Mouse (Mus musculus): ENCODE results near the gene Ccng1. TPM values are rescaled to one million over a fixed set of nuclear protein-coding genes. Genes with fewer than 3 reads are reported as not detected.

Gene Ccng1
- polyA plus RNA-seq (2015; fragmentation: Nextera tagmentation; extraction: Ambion mirVana), result 42.3 and 42.4 TPM in 2 replicates

DNA sequence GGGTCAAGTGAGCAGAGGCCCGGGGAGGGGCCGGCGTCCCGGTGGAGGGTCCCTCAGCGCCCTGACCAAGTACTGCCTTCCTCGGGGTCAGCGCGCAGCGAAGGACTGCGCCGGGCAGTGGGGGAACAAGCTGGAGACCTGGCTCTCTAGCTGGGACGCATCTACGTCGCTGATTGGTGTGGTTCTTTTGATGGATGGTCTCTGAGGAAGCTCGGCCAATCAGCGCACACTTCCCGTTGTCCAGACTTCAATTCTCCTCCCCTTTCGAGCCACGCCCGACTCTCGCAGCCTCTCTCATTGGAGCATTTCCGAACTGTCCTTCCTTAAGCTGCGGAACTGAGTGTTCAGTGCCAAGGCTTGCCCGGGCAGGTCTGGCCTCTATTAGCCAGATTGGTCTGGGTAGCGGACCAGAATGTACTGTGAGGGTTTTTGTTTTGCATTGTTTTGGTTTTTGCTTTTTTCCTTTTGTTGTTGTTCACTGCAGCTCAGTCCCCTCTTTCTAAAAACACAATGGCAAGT is at the start of gene Ccng1:
Ccng1 (minus strand) TSS at position 203 of the 519 bp plus-strand sequence.
- Histone ChIP-seq H3K9me3 (ENCODE audit: control insufficient read depth, low read length) (no peaks in the 10 kb centered on the region), H3K4me2 (ENCODE audit: low read depth, low read length) (peak within 1 kb of the TSS; percentile 63), H3K27me3 (ENCODE audit: control insufficient read depth, insufficient read depth, low read depth, low read length) (no peaks in the 10 kb centered on the region), H3K4me1 (replicated peaks; ENCODE audit: control insufficient read depth, insufficient read depth, low read length) (peaks cover 7% of the 10 kb centered on the region), H3K27ac (ENCODE audit: low read length) (peak within 1 kb of the TSS; percentile 38; the same call in 1 of the 2 replicates), H3K9ac (ENCODE audit: low read length) (peak within 1 kb of the TSS; percentile 91), H3K4me3 (ENCODE audit: low read length) (peak within 1 kb of the TSS; percentile 75), H3K36me3 (ENCODE audit: control insufficient read depth, insufficient read depth, low read length) (peaks cover 2% of the 10 kb centered on the region; the same call in 1 of the 2 replicates)
- peak; percentile 100 for ATAC-seq (ENCODE audit: low read depth)
- WGBS, result under 1% methylated on average over 25 of the region's 25 CpGs

DNA sequence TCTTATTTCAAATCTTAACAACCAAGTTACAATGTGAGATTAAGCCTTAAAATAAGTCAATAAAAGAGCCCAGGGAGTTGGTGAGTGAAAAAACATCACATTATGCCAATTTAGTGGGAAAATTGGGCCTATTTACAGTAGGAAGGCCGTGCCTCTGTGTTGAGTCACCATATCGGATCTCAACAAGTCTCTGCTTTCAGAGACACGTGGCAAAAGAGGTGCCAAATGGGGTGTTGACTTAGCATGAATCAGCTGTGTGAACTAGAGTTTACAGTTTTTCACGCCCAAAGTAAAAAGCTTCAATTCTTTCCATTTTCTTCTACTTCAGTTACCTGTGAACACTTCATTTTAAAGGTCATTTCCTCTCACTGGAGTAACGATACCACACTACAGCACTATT is 35.2 kb upstream of the Ccng1 start:
- no peak overlapping the region for H3K27ac ChIP-seq (ENCODE audit: low read length)
- H3K4me2 ChIP-seq (ENCODE audit: low read depth, low read length), result no peak overlapping the region
- no peak overlapping the region for H3K9ac ChIP-seq (ENCODE audit: low read length)
- no peaks in the 10 kb centered on the region for H3K9me3 ChIP-seq (ENCODE audit: control insufficient read depth, low read length)
- no peaks in the 10 kb centered on the region for H3K27me3 ChIP-seq (ENCODE audit: control insufficient read depth, insufficient read depth, low read depth, low read length)
- no peak for ATAC-seq (ENCODE audit: low read depth)
- H3K36me3 ChIP-seq (ENCODE audit: control insufficient read depth, insufficient read depth, low read length), result no peaks in the 10 kb centered on the region
- H3K4me3 ChIP-seq (ENCODE audit: low read length), result no peak overlapping the region
- H3K4me1 ChIP-seq (replicated peaks; ENCODE audit: control insufficient read depth, insufficient read depth, low read length), result no peaks in the 10 kb centered on the region
- WGBS, result 52% methylated on average over 5 of the region's 5 CpGs

DNA sequence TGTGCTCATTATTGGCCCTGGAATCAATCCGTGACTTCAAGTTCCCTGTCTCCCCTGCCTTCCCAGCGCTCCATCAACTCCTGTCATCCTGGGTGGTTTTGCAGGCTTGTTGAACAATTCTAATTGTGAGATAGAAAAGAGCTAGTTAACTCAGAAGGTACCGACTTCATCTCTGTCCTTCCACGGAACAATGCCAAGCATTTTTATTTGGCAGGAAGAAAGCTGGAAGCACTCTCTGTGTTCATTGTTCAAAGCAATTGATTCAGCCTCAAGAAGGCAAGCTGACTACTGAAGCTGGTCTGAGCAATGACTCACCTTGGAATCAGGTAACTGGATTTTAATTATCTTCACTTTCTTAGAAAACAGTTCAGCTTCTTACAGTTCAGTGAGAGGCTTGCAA is 34.6 kb upstream of the Ccng1 start:
- H3K27ac ChIP-seq (ENCODE audit: low read length), result no peak overlapping the region
- H3K4me1 ChIP-seq (replicated peaks; ENCODE audit: control insufficient read depth, insufficient read depth, low read length), result no peaks in the 10 kb centered on the region
- H3K4me3 ChIP-seq (ENCODE audit: low read length), result no peak overlapping the region
- 76% methylated on average over 4 of the region's 4 CpGs for WGBS
- H3K9me3 ChIP-seq (ENCODE audit: control insufficient read depth, low read length), result no peaks in the 10 kb centered on the region
- no peak overlapping the region for H3K4me2 ChIP-seq (ENCODE audit: low read depth, low read length)
- no peaks in the 10 kb centered on the region for H3K36me3 ChIP-seq (ENCODE audit: control insufficient read depth, insufficient read depth, low read length)
- no peak for ATAC-seq (ENCODE audit: low read depth)
- H3K27me3 ChIP-seq (ENCODE audit: control insufficient read depth, insufficient read depth, low read depth, low read length), result no peaks in the 10 kb centered on the region
- H3K9ac ChIP-seq (ENCODE audit: low read length), result no peak overlapping the region

DNA sequence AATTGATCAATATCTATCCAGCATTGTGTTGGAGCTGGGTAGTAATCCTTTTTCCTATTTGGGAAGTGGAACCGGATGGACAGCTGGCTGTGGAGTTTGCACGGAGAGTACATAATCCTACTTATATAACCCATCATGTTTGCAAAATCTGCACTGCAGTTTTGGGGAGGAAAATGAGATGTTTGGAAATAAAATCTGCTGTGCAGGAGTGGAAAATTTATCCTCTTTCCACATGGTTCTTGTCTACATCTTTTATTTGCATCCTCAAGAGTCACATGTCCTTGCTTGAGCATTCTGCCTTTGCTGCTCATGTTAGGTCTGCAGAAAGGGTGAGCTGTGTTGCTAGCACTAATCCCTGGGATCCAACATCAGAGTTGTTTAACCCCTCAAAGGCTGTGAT is 31.8 kb upstream of the Ccng1 start:
- 71% methylated on average over 2 of the region's 2 CpGs for WGBS
- no peaks in the 10 kb centered on the region for H3K4me1 ChIP-seq (replicated peaks; ENCODE audit: control insufficient read depth, insufficient read depth, low read length)
- ATAC-seq (ENCODE audit: low read depth), result no peak

DNA sequence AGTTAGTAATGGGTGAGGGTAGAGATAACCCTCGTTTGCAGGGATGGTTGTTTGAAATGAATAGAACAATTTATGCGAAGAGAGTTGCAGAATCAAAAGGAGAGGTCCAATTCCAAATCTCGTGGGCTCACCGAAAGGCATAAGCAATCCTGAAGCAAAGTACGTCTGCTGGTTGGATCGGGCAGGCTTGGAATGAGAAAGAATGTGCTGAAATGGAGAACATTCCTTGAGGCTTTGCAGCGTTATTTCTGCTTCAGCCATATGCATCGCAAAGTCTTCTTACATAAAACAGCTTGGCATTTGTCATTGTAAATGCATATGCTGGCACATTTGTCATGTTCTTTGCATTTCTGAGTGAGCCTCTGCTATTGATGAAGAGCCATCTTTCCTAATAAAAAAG is 29.2 kb upstream of the Ccng1 start:
- H3K4me1 ChIP-seq (replicated peaks; ENCODE audit: control insufficient read depth, insufficient read depth, low read length), result no peaks in the 10 kb centered on the region
- no peak overlapping the region for H3K4me3 ChIP-seq (ENCODE audit: low read length)
- H3K4me2 ChIP-seq (ENCODE audit: low read depth, low read length), result no peak overlapping the region
- no peak overlapping the region for H3K27ac ChIP-seq (ENCODE audit: low read length)
- H3K36me3 ChIP-seq (ENCODE audit: control insufficient read depth, insufficient read depth, low read length), result no peaks in the 10 kb centered on the region
- no peaks in the 10 kb centered on the region for H3K27me3 ChIP-seq (ENCODE audit: control insufficient read depth, insufficient read depth, low read depth, low read length)
- ATAC-seq (ENCODE audit: low read depth), result no peak
- H3K9me3 ChIP-seq (ENCODE audit: control insufficient read depth, low read length), result no peaks in the 10 kb centered on the region
- 77% methylated on average over 8 of the region's 8 CpGs for WGBS
- no peak overlapping the region for H3K9ac ChIP-seq (ENCODE audit: low read length)

More for the DNA sequence above, 31.8 kb upstream of the Ccng1 start:
- H3K36me3 ChIP-seq (ENCODE audit: control insufficient read depth, insufficient read depth, low read length), result no peaks in the 10 kb centered on the region
- no peak overlapping the region for H3K27ac ChIP-seq (ENCODE audit: low read length)
- no peak overlapping the region for H3K4me2 ChIP-seq (ENCODE audit: low read depth, low read length)
- no peak overlapping the region for H3K4me3 ChIP-seq (ENCODE audit: low read length)
- H3K9ac ChIP-seq (ENCODE audit: low read length), result no peak overlapping the region
- H3K9me3 ChIP-seq (ENCODE audit: control insufficient read depth, low read length), result no peaks in the 10 kb centered on the region
- H3K27me3 ChIP-seq (ENCODE audit: control insufficient read depth, insufficient read depth, low read depth, low read length), result no peaks in the 10 kb centered on the region

DNA sequence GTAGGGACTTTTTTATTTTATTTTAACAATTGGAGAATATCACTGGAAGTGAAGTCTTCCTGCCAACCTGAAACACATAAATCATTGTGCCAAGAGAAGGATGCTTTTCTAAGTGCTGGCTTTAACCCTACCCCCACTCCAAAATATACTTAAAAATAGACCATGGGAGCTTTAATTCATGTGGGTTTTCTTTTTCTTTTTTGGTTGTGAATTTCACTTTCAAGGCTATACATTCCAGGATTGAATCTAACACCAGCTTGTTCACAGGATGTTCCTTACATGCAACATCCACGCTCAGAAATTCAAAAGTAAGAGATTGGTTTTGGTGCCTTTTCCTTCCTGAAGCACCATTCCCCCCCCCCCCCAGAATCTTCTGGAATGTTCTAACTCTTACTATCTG is 28.2 kb upstream of the Ccng1 start:
- 83% methylated on average over 1 of the region's 1 CpGs for WGBS
- no peak overlapping the region for H3K9ac ChIP-seq (ENCODE audit: low read length)
- ATAC-seq (ENCODE audit: low read depth), result no peak
- H3K4me2 ChIP-seq (ENCODE audit: low read depth, low read length), result no peak overlapping the region
- no peaks in the 10 kb centered on the region for H3K36me3 ChIP-seq (ENCODE audit: control insufficient read depth, insufficient read depth, low read length)
- H3K27me3 ChIP-seq (ENCODE audit: control insufficient read depth, insufficient read depth, low read depth, low read length), result no peaks in the 10 kb centered on the region
- H3K27ac ChIP-seq (ENCODE audit: low read length), result no peak overlapping the region
- no peak overlapping the region for H3K4me3 ChIP-seq (ENCODE audit: low read length)
- no peaks in the 10 kb centered on the region for H3K4me1 ChIP-seq (replicated peaks; ENCODE audit: control insufficient read depth, insufficient read depth, low read length)
- H3K9me3 ChIP-seq (ENCODE audit: control insufficient read depth, low read length), result no peaks in the 10 kb centered on the region

DNA sequence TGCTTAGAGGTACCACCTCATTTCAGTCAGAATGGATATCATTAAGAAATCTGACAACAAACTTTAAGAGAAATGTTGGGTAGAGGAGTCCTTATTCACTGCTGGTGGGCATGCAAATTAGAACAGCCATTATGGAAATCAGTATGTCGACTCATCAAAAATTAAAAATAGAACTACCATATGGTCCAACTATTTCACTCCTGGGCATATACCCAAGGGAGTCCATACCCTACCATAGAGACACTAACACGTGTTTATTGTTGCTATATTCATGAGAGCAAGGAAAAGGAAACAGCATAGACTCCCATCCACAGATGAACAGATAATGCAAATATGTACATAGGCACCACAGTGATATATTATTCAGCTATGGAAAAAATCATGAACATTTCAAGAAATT is 26.7 kb upstream of the Ccng1 start:
- WGBS, result 67% methylated on average over 2 of the region's 2 CpGs
- Histone ChIP-seq H3K27me3 (ENCODE audit: control insufficient read depth, insufficient read depth, low read depth, low read length) (no peaks in the 10 kb centered on the region), H3K36me3 (ENCODE audit: control insufficient read depth, insufficient read depth, low read length) (no peaks in the 10 kb centered on the region), H3K9ac (ENCODE audit: low read length) (no peak overlapping the region), H3K4me2 (ENCODE audit: low read depth, low read length) (no peak overlapping the region), H3K4me1 (replicated peaks; ENCODE audit: control insufficient read depth, insufficient read depth, low read length) (no peaks in the 10 kb centered on the region), H3K27ac (ENCODE audit: low read length) (no peak overlapping the region), H3K9me3 (ENCODE audit: control insufficient read depth, low read length) (no peaks in the 10 kb centered on the region), H3K4me3 (ENCODE audit: low read length) (no peak overlapping the region)
- no peak for ATAC-seq (ENCODE audit: low read depth)

DNA sequence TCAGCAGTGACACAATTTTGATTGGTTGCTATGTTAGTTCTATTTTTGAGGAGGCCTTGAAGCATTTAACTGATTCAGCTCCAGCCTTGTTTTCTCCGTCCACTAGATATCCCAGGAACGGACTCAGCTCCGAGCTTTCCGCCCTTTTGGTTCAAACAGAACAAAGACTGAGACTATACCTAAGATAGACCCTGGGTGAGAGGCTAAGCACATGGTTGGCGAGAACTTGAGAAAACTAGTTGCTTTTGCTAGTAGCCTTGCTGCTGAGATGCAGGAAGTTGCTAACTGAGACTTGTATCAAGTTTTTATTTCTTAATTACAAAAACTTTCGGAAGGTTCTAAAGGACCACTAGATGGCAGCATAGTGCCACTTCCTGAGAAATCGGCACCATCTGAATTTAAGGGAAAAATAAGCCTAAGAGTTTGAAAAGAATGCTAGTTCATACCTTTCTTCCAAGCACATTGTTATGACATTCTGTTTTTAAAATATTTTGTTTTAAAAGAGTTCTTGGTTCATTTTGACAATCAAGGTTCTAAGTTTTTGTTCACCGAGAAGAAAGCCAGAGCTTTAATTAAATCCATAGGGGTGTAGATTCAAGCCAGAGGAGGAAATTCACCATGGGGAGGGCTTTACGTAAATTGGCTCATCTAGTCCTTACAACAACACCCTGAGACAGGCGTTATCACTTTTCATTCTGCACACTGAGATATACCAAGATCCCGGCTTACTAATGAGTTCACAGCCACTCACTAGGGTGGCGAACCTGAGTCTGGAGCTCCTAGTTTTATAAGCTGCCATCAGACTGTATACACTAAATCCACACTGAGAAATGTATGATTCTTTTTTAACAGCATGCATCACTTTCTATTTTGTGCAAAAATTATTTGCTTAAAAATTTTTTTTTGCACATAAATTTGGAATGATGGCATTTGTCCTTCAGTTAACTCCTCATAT is 20.5 kb upstream of the Ccng1 start:
- H3K36me3 ChIP-seq (ENCODE audit: control insufficient read depth, insufficient read depth, low read length), result no peaks in the 10 kb centered on the region
- WGBS, result 38% methylated on average over 12 of the region's 12 CpGs
- H3K27ac ChIP-seq (ENCODE audit: low read length), result no peak overlapping the region
- peak overlapping the region; percentile 32 for H3K4me2 ChIP-seq (ENCODE audit: low read depth, low read length)
- H3K27me3 ChIP-seq (ENCODE audit: control insufficient read depth, insufficient read depth, low read depth, low read length), result no peaks in the 10 kb centered on the region
- H3K9ac ChIP-seq (ENCODE audit: low read length), result no peak overlapping the region
- H3K9me3 ChIP-seq (ENCODE audit: control insufficient read depth, low read length), result no peaks in the 10 kb centered on the region
- no peak overlapping the region for H3K4me3 ChIP-seq (ENCODE audit: low read length)
- no peaks in the 10 kb centered on the region for H3K4me1 ChIP-seq (replicated peaks; ENCODE audit: control insufficient read depth, insufficient read depth, low read length)
- ATAC-seq (ENCODE audit: low read depth), result no peak

DNA sequence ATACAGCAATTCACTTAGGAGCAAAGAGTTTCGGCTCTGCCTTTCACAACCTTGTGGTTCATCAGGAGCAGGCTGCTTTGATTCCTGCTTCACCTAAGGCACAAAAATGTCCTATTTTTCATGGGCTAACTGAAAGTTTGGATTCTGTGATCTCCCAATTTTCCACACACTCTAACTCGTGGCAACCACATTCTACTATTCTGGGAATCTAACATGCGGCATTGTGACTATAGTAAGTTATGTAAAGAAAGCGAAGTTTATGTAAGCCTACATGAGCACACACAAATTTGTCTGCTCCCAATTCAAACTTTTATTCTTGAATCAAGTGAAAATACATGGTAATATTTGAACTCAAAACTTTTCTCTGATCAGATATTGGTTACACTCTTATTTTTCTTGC is 9.6 kb upstream of the Ccng1 start:
- ATAC-seq (ENCODE audit: low read depth), result no peak
- WGBS, result 71% methylated on average over 4 of the region's 4 CpGs

More for the DNA sequence above, 9.6 kb upstream of the Ccng1 start:
- Histone ChIP-seq H3K4me2 (ENCODE audit: low read depth, low read length) (no peak overlapping the region), H3K4me1 (replicated peaks; ENCODE audit: control insufficient read depth, insufficient read depth, low read length) (no peaks in the 10 kb centered on the region), H3K36me3 (ENCODE audit: control insufficient read depth, insufficient read depth, low read length) (no peaks in the 10 kb centered on the region), H3K9ac (ENCODE audit: low read length) (no peak overlapping the region), H3K27ac (ENCODE audit: low read length) (no peak overlapping the region), H3K4me3 (ENCODE audit: low read length) (no peak overlapping the region), H3K27me3 (ENCODE audit: control insufficient read depth, insufficient read depth, low read depth, low read length) (no peaks in the 10 kb centered on the region), H3K9me3 (ENCODE audit: control insufficient read depth, low read length) (no peaks in the 10 kb centered on the region)

All from lung, embryonic 16.5 days (tissue).